Mouse (Mus musculus) gastrocnemius, postnatal 36 days (tissue): ENCODE results near the gene Lrrfip2. TPM values are rescaled to one million over a fixed set of nuclear protein-coding genes. Genes with fewer than 3 reads are reported as not detected.

Source experiments
- DNase-seq, 2 experiments: peaks; one replicate each; pipeline ENCODE4 v3.0.0; 2022
- intact Hi-C: fragments of 180-260 bp; cut with DNase I; formaldehyde crosslinking; loops from one replicate; pipeline ENCODE4 v1.15.1; 2025
- total RNA-seq, 2 experiments: library from RNA; stranded (reverse); gene quantifications; 2 replicates each; pipeline ENCODE4 v1.2.3; 2021

The Lrrfip2 gene
- total RNA-seq, 2 experiments from 2014 or later: 63.9 to 69.2 TPM

DNA sequence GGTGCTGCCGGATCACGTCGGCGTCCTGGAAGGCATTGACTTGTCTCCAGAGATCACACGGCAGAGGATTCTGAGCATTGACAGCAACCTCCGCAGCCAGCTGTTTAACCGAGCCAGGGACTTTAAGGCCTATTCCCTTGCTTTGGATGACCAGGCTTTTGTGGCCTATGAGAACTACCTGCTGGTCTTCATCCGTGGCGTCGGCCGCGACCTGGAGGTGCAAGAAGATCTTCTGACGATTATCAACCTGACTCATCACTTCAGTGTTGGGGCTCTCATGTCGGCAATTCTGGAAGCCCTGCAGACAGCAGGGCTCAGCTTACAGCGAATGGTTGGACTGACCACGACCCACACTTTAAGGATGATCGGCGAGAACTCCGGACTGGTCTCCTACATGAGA lies 155.0 kb downstream of the Lrrfip2 start:
- intact Hi-C loops: no loop called here

DNA sequence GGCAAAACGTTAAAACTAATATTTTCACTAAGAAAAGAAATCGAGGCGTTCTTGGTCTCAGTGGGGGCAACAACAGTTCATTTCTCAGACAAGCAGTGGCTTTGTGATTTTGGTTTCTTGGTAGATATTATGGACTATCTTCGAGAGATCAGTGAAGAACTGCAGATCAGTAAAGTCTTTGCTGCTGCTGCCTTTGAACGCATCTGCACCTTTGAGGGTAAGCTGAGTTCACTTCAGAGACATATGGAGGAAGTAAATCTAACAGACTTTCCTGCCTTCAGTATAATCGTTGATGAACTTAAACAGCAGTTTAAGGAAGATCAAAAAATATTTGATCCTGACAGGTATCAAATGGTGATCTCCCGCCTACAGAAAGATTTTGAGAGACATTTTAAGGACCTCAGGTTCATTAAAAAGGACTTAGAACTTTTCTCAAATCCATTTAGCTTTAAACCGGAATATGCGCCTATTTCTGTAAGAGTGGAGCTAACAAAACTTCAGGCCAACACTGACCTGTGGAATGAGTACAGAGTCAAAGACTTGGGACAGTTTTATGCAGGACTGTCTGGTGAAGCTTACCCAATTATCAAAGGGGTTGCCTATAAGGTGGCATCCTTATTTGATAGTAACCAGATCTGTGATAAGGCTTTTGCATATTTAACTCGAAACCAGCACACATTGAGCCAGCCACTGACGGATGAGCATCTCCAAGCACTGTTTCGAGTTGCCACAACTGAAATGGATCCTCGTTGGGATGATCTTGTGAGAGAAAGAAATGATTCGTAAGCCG lies 155.8 kb downstream of the Lrrfip2 start:
- intact Hi-C loops: no loop called here
- DNase-seq: no peak

More for the DNA sequence above, 155.0 kb downstream of the Lrrfip2 start:
- peak in 1 of 2 experiments; percentile 9 for DNase-seq

DNA sequence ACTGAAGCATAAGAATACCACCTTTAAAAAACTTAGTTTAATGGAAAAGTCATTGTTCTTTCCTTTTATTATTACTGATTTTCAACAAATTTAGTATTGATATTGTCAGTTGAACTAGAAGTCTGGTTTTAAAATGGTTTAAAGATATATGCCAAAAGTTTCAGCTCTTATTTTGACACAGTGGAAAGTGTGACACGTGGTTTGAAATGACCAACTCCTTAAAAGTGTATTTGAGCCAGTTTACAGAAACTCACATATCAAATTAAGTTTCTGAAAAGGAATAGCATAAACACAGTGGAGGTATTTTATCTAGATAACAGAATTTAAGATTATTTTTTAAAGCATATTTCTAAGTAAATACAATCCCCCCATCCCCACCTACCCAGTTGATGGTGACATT lies 156.6 kb downstream of the Lrrfip2 start:
- intact Hi-C loops: no loop called here
- DNase-seq: no peak

DNA sequence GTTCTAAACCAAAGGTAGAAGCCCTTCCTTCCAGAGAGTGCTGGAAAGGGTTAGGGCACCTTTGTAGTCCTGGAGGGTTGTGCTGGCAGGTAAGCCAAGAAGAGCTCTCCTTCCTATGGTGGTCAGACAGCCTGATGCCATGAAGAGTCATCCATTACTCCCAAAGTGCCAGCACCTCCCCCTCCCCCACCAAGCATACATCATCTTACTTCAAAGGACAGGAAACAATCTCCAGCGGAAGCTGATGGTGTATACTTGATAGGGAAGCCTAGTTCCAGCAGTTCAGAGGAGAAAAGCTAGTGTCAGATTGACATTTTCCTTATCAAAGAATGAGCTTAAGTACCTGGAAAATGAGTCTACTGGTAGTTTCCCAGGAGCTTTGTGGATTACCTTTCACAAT lies 157.8 kb downstream of the Lrrfip2 start:
- no peak for DNase-seq
- intact Hi-C loops: no loop called here

Other genes with a start within 250 kb of the Lrrfip2 start
- 1 to 10 TPM; 4.6 to 6.6 TPM for gene Als2cl, start 237.7 kb upstream of the Lrrfip2 start, total RNA-seq
- gene Tmie, start 237.5 kb upstream of the Lrrfip2 start, total RNA-seq: under 1 TPM; 0.37 to 0.41 TPM
- 1 to 10 TPM in 1 of 2 experiments, not detected in 1; 1.2 TPM for gene Fam240a, start 200.7 kb upstream of the Lrrfip2 start, total RNA-seq
- gene Tdgf1, start 171.4 kb upstream of the Lrrfip2 start, total RNA-seq: not detected
- 10 to 100 TPM; 45.8 to 73.6 TPM for gene Lrrc2, start 166.0 kb upstream of the Lrrfip2 start, total RNA-seq
- gene Rtp3, start 127.0 kb upstream of the Lrrfip2 start, total RNA-seq: 1 to 10 TPM in 1 of 2 experiments, under 1 TPM in 1; 0.54 to 1.3 TPM
- not detected for gene Ltf, start 98.3 kb upstream of the Lrrfip2 start, total RNA-seq
- 1 to 10 TPM; 3.2 to 6.8 TPM for gene Ccrl2, start 60.1 kb upstream of the Lrrfip2 start, total RNA-seq
- gene Mlh1, start 154.2 kb downstream of the Lrrfip2 start, total RNA-seq: 1 to 10 TPM; 4.9 to 8.4 TPM
- gene Epm2aip1, start 154.3 kb downstream of the Lrrfip2 start, total RNA-seq: 10 to 100 TPM; 16.1 to 22.4 TPM
- gene Trank1, start 194.1 kb downstream of the Lrrfip2 start, total RNA-seq: not detected